Comparison of ENCODE assay signal across 7 mouse cellular contexts in genomic region chr9:67001050-67001449, GRCm38 (mm10). TPM values are rescaled to one million over a fixed set of nuclear protein-coding genes. Genes with fewer than 3 reads are reported as not detected.
DNase-seq lines count a peak whose midpoint lies in the region; ATAC-seq and TF ChIP-seq lines count a peak whose summit lies in the region.

No protein-coding gene starts in this region.

- H3K9me3 ChIP-seq in forebrain, postnatal 0 days (ENCODE audit: low read length), result no peaks in the 10 kb centered on the region
- H3K9me3 ChIP-seq in hindbrain, embryonic 14.5 days (ENCODE audit: control insufficient read depth, low read length), result no peaks in the 10 kb centered on the region

- no peaks in the 10 kb centered on the region for H3K4me1 ChIP-seq in forebrain, postnatal 0 days (ENCODE audit: insufficient read depth)
- no peaks in the 10 kb centered on the region for H3K4me1 ChIP-seq in hindbrain, embryonic 14.5 days (replicated peaks; ENCODE audit: control insufficient read depth, insufficient read depth, low read length)

- no peak overlapping the region for H3K4me3 ChIP-seq in forebrain, postnatal 0 days (ENCODE audit: low read depth, low read length)
- no peak overlapping the region for H3K4me3 ChIP-seq in hindbrain, embryonic 14.5 days (replicated peaks; ENCODE audit: low read length)

- no peak overlapping the region for H3K9ac ChIP-seq in forebrain, postnatal 0 days
- no peak overlapping the region for H3K9ac ChIP-seq in hindbrain, embryonic 14.5 days

- no peaks in the 10 kb centered on the region for H3K36me3 ChIP-seq in forebrain, postnatal 0 days (ENCODE audit: insufficient read depth)
- no peaks in the 10 kb centered on the region for H3K36me3 ChIP-seq in hindbrain, embryonic 14.5 days (replicated peaks; ENCODE audit: control insufficient read depth, insufficient read depth)

- H3K4me2 ChIP-seq in forebrain, postnatal 0 days (ENCODE audit: low read depth), result no peak overlapping the region
- no peak overlapping the region for H3K4me2 ChIP-seq in hindbrain, embryonic 14.5 days (replicated peaks)

- WGBS in forebrain, postnatal 0 days, result 4% methylated on average over 6 of the region's 6 CpGs
- 7% methylated on average over 6 of the region's 6 CpGs for WGBS in hindbrain, embryonic 14.5 days

- TF ChIP-seq CTCF in forebrain, postnatal 0 days (IDR thresholded peaks at IDR 0.05; ENCODE audit: low read depth), result peak; percentile 75

- H3K27me3 ChIP-seq in forebrain, postnatal 0 days (ENCODE audit: insufficient read depth, low read length), result no peaks in the 10 kb centered on the region
- no peaks in the 10 kb centered on the region for H3K27me3 ChIP-seq in hindbrain, embryonic 14.5 days (ENCODE audit: control insufficient read depth, insufficient read depth, low read length)

- no peak overlapping the region for H3K27ac ChIP-seq in forebrain, postnatal 0 days (ENCODE audit: low read depth, low read length)
- no peak overlapping the region for H3K27ac ChIP-seq in hindbrain, embryonic 14.5 days

- ATAC-seq in forebrain, postnatal 0 days, result no peak
- no peak for ATAC-seq in hindbrain, embryonic 14.5 days (ENCODE audit: low FRiP score)
- peak; percentile 95 for ATAC-seq in megakaryocyte, adult 5-6 weeks (ENCODE audit: poor library complexity, severe bottlenecking)

- peak; percentile 95 for DNase-seq in NIH3T3 (ENCODE audit: low read depth)
- peak; percentile 85 for DNase-seq in c-Kit-positive CD71-positive TER-119-positive erythroid progenitor cells, embryonic 14.5 days (ENCODE audit: low spot score)
- DNase-seq in forebrain, postnatal 0 days, result peak; percentile 80
- peak; percentile 82 for DNase-seq in hindbrain, embryonic 14.5 days (ENCODE audit: low spot score)
- peak; percentile 27 to 36 for DNase-seq in layer of hippocampus, postnatal 36 days
- DNase-seq in spleen, adult 18-20 months, result peak; percentile 54 to 76

RNA-seq across cellular contexts. Expression of gene Lactb, which starts 25.8 kb away (rescaled TPM):
- total RNA-seq in forebrain, postnatal 0 days (2014; rRNA removed), result 20.3 and 20.7 TPM in 2 replicates
- polyA plus RNA-seq in forebrain, postnatal 0 days (2015; fragmentation: Nextera tagmentation; extraction: Ambion mirVana), result 9.9 and 12.2 TPM in 2 replicates
- polyA plus RNA-seq in hindbrain, embryonic 14.5 days (2014; fragmentation: Nextera tagmentation; extraction: Ambion mirVana), result 15.4 and 17.8 TPM in 2 replicates
- 10 to 100 TPM; 13.9 to 14.4 TPM for total RNA-seq in layer of hippocampus, postnatal 36 days (2021)
- 52.5 and 58.1 TPM in 2 replicates for total RNA-seq in megakaryocyte, adult 5-6 weeks (2015)
- 40.7 and 44.6 TPM in 2 replicates for total RNA-seq in megakaryocyte, adult 5-6 weeks (2017)

RNA-seq across cellular contexts. Expression of gene Tpm1, which starts 48.2 kb away (rescaled TPM):
- total RNA-seq in forebrain, postnatal 0 days (2014; rRNA removed), result 131 and 133 TPM in 2 replicates
- 120 and 134 TPM in 2 replicates for polyA plus RNA-seq in forebrain, postnatal 0 days (2015; fragmentation: Nextera tagmentation; extraction: Ambion mirVana)
- polyA plus RNA-seq in hindbrain, embryonic 14.5 days (2014; fragmentation: Nextera tagmentation; extraction: Ambion mirVana), result 163 and 182 TPM in 2 replicates
- 100 to 1,000 TPM; 219 to 236 TPM for total RNA-seq in layer of hippocampus, postnatal 36 days (2021)
- 27.3 and 27.9 TPM in 2 replicates for total RNA-seq in megakaryocyte, adult 5-6 weeks (2015)
- total RNA-seq in megakaryocyte, adult 5-6 weeks (2017), result 34.1 and 39.8 TPM in 2 replicates

RNA-seq across cellular contexts. Expression of gene Rps27l, which starts 55.2 kb away (rescaled TPM):
- 129 and 139 TPM in 2 replicates for total RNA-seq in forebrain, postnatal 0 days (2014; rRNA removed)
- polyA plus RNA-seq in forebrain, postnatal 0 days (2015; fragmentation: Nextera tagmentation; extraction: Ambion mirVana), result 208 and 277 TPM in 2 replicates
- 215 and 261 TPM in 2 replicates for polyA plus RNA-seq in hindbrain, embryonic 14.5 days (2014; fragmentation: Nextera tagmentation; extraction: Ambion mirVana)
- total RNA-seq in layer of hippocampus, postnatal 36 days (2021), result 10 to 100 TPM; 37.9 to 44.7 TPM
- 368 and 391 TPM in 2 replicates for total RNA-seq in megakaryocyte, adult 5-6 weeks (2015)
- total RNA-seq in megakaryocyte, adult 5-6 weeks (2017), result 149 and 154 TPM in 2 replicates

Comparison
In these comparisons a context has a peak if more than half of its experiments do, and no peak if none do; other contexts are left out.
1. DNase-seq: peak in every context shown above with its lines; median percentile 95 in NIH3T3; 85 in c-Kit-positive CD71-positive TER-119-positive erythroid progenitor cells, embryonic 14.5 days; 82 in hindbrain, embryonic 14.5 days; 80 in forebrain, postnatal 0 days; 65 in spleen, adult 18-20 months; 32 in layer of hippocampus, postnatal 36 days.